Mouse (Mus musculus): Measurements from ENCODE around the gene Fsd1. TPM values are rescaled to one million over a fixed set of nuclear protein-coding genes. Genes with fewer than 3 reads are reported as not detected.

Fsd1 gene
- polyA plus RNA-seq, 1 experiment from 2014 or later: 21.6 TPM

DNA sequence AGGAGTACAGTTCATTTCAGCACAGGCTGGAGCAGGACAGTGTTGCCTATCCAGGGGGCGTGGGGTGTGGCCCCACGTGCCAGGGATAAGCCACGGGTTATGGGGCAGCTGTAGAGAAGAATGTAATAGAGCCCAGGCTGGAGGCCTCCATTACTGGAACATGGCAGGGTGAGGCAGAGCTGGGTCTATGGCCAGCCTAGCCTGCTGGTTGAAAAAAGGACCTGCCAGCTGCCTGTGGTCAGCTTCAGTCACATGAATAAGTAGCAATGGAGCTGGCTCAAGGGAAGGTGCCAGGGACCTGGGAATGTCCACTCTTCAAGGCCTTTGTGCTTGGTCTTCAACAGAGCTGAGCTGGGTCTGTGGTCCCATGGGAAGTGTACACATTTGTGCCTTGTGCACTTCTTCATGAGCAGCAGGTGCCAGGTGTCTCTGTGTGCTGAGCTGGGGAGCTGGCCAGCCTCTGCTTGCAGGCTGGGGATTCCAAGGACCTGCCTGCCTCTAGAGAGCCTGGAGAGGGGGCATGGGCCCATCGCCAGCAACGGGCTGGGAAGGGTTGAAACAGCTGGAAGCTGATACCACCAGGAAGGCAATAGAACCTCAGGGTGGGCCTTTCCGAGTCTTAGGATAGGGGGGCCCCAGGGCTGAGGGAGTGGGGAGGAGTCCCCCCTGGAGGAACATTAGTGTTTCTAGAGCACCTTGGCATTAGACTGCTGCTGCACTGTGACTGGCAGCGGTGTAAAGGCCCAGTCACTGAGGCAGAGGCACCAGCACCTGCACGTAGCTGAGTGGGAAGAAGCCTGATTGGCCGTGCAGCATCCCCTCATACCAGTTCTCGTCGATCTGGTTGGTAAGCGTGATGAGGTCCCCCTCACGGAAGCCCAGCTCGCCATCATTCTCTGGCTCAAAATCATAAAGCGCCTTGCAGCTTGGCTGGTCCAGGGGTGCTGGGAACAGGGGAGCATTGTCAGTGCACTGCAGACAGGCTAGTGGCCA lies 30.8 kb downstream of the Fsd1 start:
- Histone ChIP-seq H3K4me2 (replicated peaks; ENCODE audit: low read depth, low read length) (no peak overlapping the region), H3K9ac (replicated peaks; ENCODE audit: low read length) (no peak overlapping the region), H3K27me3 (ENCODE audit: insufficient read depth, low read length) (no peaks in the 10 kb centered on the region), H3K27ac (ENCODE audit: low read length) (no peak overlapping the region), H3K36me3 (ENCODE audit: insufficient read depth, low read length) (peaks cover 75% of the 10 kb centered on the region), H3K9me3 (ENCODE audit: low read length) (no peaks in the 10 kb centered on the region), H3K4me1 (ENCODE audit: insufficient read depth, low read length) (no peaks in the 10 kb centered on the region), H3K4me3 (ENCODE audit: low read length) (no peak overlapping the region)
- WGBS: 79% methylated on average over 15 of the region's 15 CpGs
- ATAC-seq (ENCODE audit: low FRiP score, low TSS enrichment): no peak

- Histone ChIP-seq H3K4me2 (replicated peaks; ENCODE audit: low read depth, low read length) (no peak overlapping the region), H3K4me3 (ENCODE audit: low read length) (no peak overlapping the region), H3K36me3 (ENCODE audit: insufficient read depth, low read length) (peaks cover 70% of the 10 kb centered on the region), H3K4me1 (ENCODE audit: insufficient read depth, low read length) (peaks cover 6% of the 10 kb centered on the region; the same call in 1 of the 2 replicates), H3K27ac (ENCODE audit: low read length) (no peak overlapping the region), H3K9ac (replicated peaks; ENCODE audit: low read length) (no peak overlapping the region), H3K27me3 (ENCODE audit: insufficient read depth, low read length) (no peaks in the 10 kb centered on the region), H3K9me3 (ENCODE audit: low read length) (no peaks in the 10 kb centered on the region)
- WGBS: 89% methylated on average over 7 of the region's 7 CpGs
- no peak for ATAC-seq (ENCODE audit: low FRiP score, low TSS enrichment)
Measured at GRCm38 (mm10) chr17:56017848-56018247, 31.5 kb downstream of the Fsd1 start.

GRCm38 (mm10) chr17:56018347-56019131 lies 32.2 kb downstream of the Fsd1 start:
- Histone ChIP-seq H3K27ac (ENCODE audit: low read length) (no peak overlapping the region), H3K9ac (replicated peaks; ENCODE audit: low read length) (no peak overlapping the region), H3K27me3 (ENCODE audit: insufficient read depth, low read length) (no peaks in the 10 kb centered on the region), H3K4me1 (ENCODE audit: insufficient read depth, low read length) (peaks cover 8% of the 10 kb centered on the region; the same call in 1 of the 2 replicates), H3K4me2 (replicated peaks; ENCODE audit: low read depth, low read length) (no peak overlapping the region), H3K4me3 (ENCODE audit: low read length) (no peak overlapping the region), H3K36me3 (ENCODE audit: insufficient read depth, low read length) (peaks cover 64% of the 10 kb centered on the region), H3K9me3 (ENCODE audit: low read length) (no peaks in the 10 kb centered on the region)
- peak; percentile 44; the same call in 1 of the 2 replicates for ATAC-seq (ENCODE audit: low FRiP score, low TSS enrichment)
- 69% methylated on average over 20 of the region's 20 CpGs for WGBS

GRCm38 (mm10) chr17:56020400-56021084 lies 34.2 kb downstream of the Fsd1 start:
- Histone ChIP-seq H3K27me3 (ENCODE audit: insufficient read depth, low read length) (no peaks in the 10 kb centered on the region), H3K4me2 (replicated peaks; ENCODE audit: low read depth, low read length) (no peak overlapping the region), H3K9ac (replicated peaks; ENCODE audit: low read length) (no peak overlapping the region), H3K4me1 (ENCODE audit: insufficient read depth, low read length) (peaks cover 20% of the 10 kb centered on the region; the same call in 1 of the 2 replicates), H3K4me3 (ENCODE audit: low read length) (no peak overlapping the region), H3K36me3 (ENCODE audit: insufficient read depth, low read length) (peaks cover 49% of the 10 kb centered on the region), H3K27ac (ENCODE audit: low read length) (no peak overlapping the region), H3K9me3 (ENCODE audit: low read length) (no peaks in the 10 kb centered on the region)
- ATAC-seq (ENCODE audit: low FRiP score, low TSS enrichment): no peak
- 93% methylated on average over 6 of the region's 6 CpGs for WGBS

- no peak for ATAC-seq (ENCODE audit: low FRiP score, low TSS enrichment)
- WGBS: 79% methylated on average over 4 of the region's 4 CpGs
- peaks cover 41% of the 10 kb centered on the region for H3K36me3 ChIP-seq (ENCODE audit: insufficient read depth, low read length)
Measured at GRCm38 (mm10) chr17:56021161-56021910, 35.0 kb downstream of the Fsd1 start.

DNA sequence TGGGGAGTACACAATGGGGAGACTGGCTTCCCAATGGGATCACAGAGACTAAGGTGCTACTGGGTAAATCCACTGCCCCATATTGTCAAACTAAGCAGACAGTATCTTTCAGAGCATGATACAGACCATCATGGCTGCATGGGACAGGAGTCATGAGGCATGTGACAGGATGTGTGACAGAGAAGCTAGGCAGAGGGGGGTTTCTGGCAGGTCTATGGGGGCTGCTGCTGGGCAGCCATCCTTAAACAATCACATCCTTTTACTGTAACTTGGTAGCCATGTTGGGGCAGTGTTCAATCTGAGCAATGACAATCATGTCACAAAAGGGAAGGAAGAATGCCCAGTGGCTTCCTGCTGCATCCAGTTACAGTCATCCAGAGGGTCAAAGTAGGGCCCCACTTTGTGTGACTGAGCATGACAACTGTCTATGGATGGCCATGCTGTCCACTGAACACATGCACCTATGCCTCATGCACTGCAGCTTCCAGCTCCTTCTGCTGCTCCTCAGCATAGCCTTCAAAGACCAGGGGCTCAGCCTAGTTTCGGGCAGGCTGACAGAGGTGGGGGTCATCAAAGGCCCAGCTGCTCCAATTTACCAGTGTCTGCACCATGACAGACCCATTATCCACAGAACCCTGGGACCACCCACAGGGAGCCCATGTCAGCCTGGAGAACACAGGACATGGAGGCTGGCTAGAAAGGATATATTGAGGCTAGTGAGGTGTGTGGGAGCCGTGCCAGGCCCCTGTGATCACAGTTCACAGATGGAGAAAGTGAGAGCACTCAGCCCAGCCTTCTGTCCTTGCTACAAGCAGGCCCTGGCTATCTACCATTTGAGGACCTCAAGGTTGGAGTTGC lies 36.1 kb downstream of the Fsd1 start:
- no peak for ATAC-seq (ENCODE audit: low FRiP score, low TSS enrichment)
- H3K27ac ChIP-seq (ENCODE audit: low read length): no peak overlapping the region
- no peaks in the 10 kb centered on the region for H3K27me3 ChIP-seq (ENCODE audit: insufficient read depth, low read length)
- H3K9ac ChIP-seq (replicated peaks; ENCODE audit: low read length): no peak overlapping the region
- 63% methylated on average over 2 of the region's 2 CpGs for WGBS
- no peak overlapping the region for H3K4me2 ChIP-seq (replicated peaks; ENCODE audit: low read depth, low read length)
- H3K4me1 ChIP-seq (ENCODE audit: insufficient read depth, low read length): peaks cover 32% of the 10 kb centered on the region; the same call in 1 of the 2 replicates
- H3K36me3 ChIP-seq (ENCODE audit: insufficient read depth, low read length): peaks cover 31% of the 10 kb centered on the region
- H3K9me3 ChIP-seq (ENCODE audit: low read length): no peaks in the 10 kb centered on the region
- no peak overlapping the region for H3K4me3 ChIP-seq (ENCODE audit: low read length)

More at GRCm38 (mm10) chr17:56021161-56021910, 35.0 kb downstream of the Fsd1 start:
- Histone ChIP-seq H3K9me3 (ENCODE audit: low read length) (no peaks in the 10 kb centered on the region), H3K4me3 (ENCODE audit: low read length) (no peak overlapping the region), H3K4me2 (replicated peaks; ENCODE audit: low read depth, low read length) (no peak overlapping the region), H3K4me1 (ENCODE audit: insufficient read depth, low read length) (peaks cover 25% of the 10 kb centered on the region; the same call in 1 of the 2 replicates), H3K27me3 (ENCODE audit: insufficient read depth, low read length) (no peaks in the 10 kb centered on the region), H3K27ac (ENCODE audit: low read length) (no peak overlapping the region), H3K9ac (replicated peaks; ENCODE audit: low read length) (no peak overlapping the region)

- H3K36me3 ChIP-seq (ENCODE audit: insufficient read depth, low read length): peaks cover 27% of the 10 kb centered on the region
- no peak for ATAC-seq (ENCODE audit: low FRiP score, low TSS enrichment)
Measured at GRCm38 (mm10) chr17:56022989-56023290, 36.6 kb downstream of the Fsd1 start.

DNA sequence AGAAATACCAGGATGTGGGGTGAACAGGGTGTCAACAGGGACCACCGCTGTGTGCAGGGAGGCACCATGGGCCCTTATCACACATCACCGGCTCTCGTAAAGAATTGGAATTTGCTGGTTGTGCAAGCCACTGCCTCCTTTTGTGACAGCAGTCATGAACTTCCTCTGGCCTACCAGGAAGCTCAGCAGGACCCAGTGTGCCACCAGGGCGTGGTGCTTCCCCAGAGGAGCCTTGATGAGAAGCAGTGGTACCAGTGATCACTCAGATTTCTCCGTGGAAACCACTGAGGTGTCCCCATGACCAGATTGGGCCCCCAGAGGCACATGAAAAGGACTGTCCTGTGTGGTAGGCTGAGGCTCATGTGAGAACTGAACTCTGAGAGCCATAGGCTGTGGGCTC lies 37.1 kb downstream of the Fsd1 start:
- Histone ChIP-seq H3K36me3 (ENCODE audit: insufficient read depth, low read length) (peaks cover 22% of the 10 kb centered on the region), H3K4me3 (ENCODE audit: low read length) (no peak overlapping the region), H3K27ac (ENCODE audit: low read length) (no peak overlapping the region), H3K9me3 (ENCODE audit: low read length) (no peaks in the 10 kb centered on the region), H3K4me2 (replicated peaks; ENCODE audit: low read depth, low read length) (no peak overlapping the region), H3K4me1 (ENCODE audit: insufficient read depth, low read length) (peaks cover 32% of the 10 kb centered on the region; the same call in 1 of the 2 replicates), H3K27me3 (ENCODE audit: insufficient read depth, low read length) (no peaks in the 10 kb centered on the region), H3K9ac (replicated peaks; ENCODE audit: low read length) (no peak overlapping the region)
- no peak for ATAC-seq (ENCODE audit: low FRiP score, low TSS enrichment)
- WGBS: 74% methylated on average over 5 of the region's 5 CpGs

More at GRCm38 (mm10) chr17:56022989-56023290, 36.6 kb downstream of the Fsd1 start:
- no peak overlapping the region for H3K9ac ChIP-seq (replicated peaks; ENCODE audit: low read length)
- no peak overlapping the region for H3K4me2 ChIP-seq (replicated peaks; ENCODE audit: low read depth, low read length)
- peaks cover 32% of the 10 kb centered on the region; the same call in 1 of the 2 replicates for H3K4me1 ChIP-seq (ENCODE audit: insufficient read depth, low read length)
- no peaks in the 10 kb centered on the region for H3K27me3 ChIP-seq (ENCODE audit: insufficient read depth, low read length)
- H3K4me3 ChIP-seq (ENCODE audit: low read length): no peak overlapping the region
- H3K9me3 ChIP-seq (ENCODE audit: low read length): no peaks in the 10 kb centered on the region
- no peak overlapping the region for H3K27ac ChIP-seq (ENCODE audit: low read length)
- 82% methylated on average over 4 of the region's 4 CpGs for WGBS

Data from kidney, embryonic 16.5 days (tissue).